Mouse (Mus musculus): ENCODE measurements around the gene Lsm4.

GRCm38 (mm10) chr8:70719796-70720270 lies 46.8 kb downstream of the Lsm4 start:
- TF ChIP-seq CTCF (IDR thresholded peaks at IDR 0.05; ENCODE audit: borderline replicate concordance, extremely low read depth, insufficient read depth, insufficient read length) (no peak), POLR2A (IDR thresholded peaks at IDR 0.05; ENCODE audit: borderline replicate concordance, extremely low read depth, insufficient read depth, insufficient read length, poor library complexity, severe bottlenecking) (no peak)

All from brain, embryonic 14.5 days (tissue).